Mouse (Mus musculus): Measurements from ENCODE around the gene Cnmd.

- TF ChIP-seq CTCF (conservative IDR thresholded peaks at IDR 0.05; ENCODE audit: insufficient read depth, insufficient read length, low read depth, low read length) (no peak), POLR2A (IDR thresholded peaks at IDR 0.05; ENCODE audit: low read depth, low read length) (no peak)
These were observed 70.4 kb downstream of the Cnmd start for GRCm38 (mm10) chr14:79591611-79592010.

All from kidney, adult 2 months (tissue).